Mouse (Mus musculus) CH12.LX (cell line): ENCODE results near the gene Lamtor2.

Source experiments
- CTCF ChIP-seq, 2 experiments: IDR thresholded peaks in 1 of 2; conservative IDR thresholded peaks in 1 of 2; 2 replicates each; pipeline ENCODE4 v1.5.1; 2011 to 2012; ENCODE audit warnings: low read depth in 2 of 2, low read length in 2 of 2, improper control_type of control experiment in 1 of 2, inconsistent platforms in 1 of 2, mild to moderate bottlenecking in 1 of 2, moderate library complexity in 1 of 2
- KAT2A ChIP-seq: IDR thresholded peaks from 2 replicates; pipeline ENCODE4 v1.6.1; 2012; ENCODE audit warnings: low read length, improper control_type of control experiment, inconsistent platforms; ENCODE audit not compliant: insufficient replicate concordance
- MEF2A ChIP-seq: IDR thresholded peaks from 2 replicates; pipeline ENCODE4 v1.6.1; 2014; ENCODE audit warnings: low read depth, mild to moderate bottlenecking, inconsistent platforms, low read length, improper control_type of control experiment, borderline replicate concordance
- POLR2A ChIP-seq: IDR thresholded peaks from 2 replicates; pipeline ENCODE4 v1.6.1; 2011; ENCODE audit warnings: low read depth, mild to moderate bottlenecking, improper control_type of control experiment, low read length
- RCOR1 ChIP-seq: conservative IDR thresholded peaks from 2 replicates; pipeline ENCODE4 v1.6.1; 2012; ENCODE audit warnings: low read depth, mild to moderate bottlenecking, inconsistent platforms, low read length, improper control_type of control experiment
- TBP ChIP-seq: conservative IDR thresholded peaks from 2 replicates; pipeline ENCODE4 v1.6.1; 2011; ENCODE audit warnings: low read depth, low read length, improper control_type of control experiment
- TCF12 ChIP-seq: IDR thresholded peaks from 2 replicates; pipeline ENCODE4 v1.6.1; 2014; ENCODE audit warnings: low read depth, mild to moderate bottlenecking, inconsistent platforms, low read length, improper control_type of control experiment
- ZC3H11A ChIP-seq: IDR thresholded peaks from 2 replicates; pipeline ENCODE4 v1.6.1; 2012; ENCODE audit warnings: low read depth, mild to moderate bottlenecking, inconsistent platforms, low read length, improper control_type of control experiment

DNA sequence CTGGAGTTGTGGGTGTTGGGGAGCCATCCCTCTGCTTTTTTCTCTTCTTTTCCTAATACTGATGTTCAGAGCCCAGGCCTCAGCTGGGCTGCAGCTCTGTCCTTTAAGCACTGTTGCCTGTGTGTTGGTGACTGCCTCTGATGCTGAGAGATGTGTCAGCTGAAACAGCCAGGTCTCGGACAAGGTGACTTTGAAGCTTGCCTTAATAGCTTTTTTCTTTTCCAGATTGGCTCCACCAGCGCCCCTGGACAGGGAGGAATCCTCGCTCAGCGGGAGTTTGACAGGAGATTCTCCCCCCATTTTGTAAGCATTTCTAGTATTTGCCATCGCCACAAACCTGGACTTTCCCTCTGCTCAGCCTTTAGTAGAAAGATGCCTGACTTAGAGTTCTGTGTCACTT is 33.8 kb upstream of the Lamtor2 start:
- TF ChIP-seq CTCF (conservative IDR thresholded peaks at IDR 0.05 in 1 of 2, IDR thresholded peaks at IDR 0.05 in 1 of 2; ENCODE audit: low read depth in 2 of 2, low read length in 2 of 2), result no peak
- TF ChIP-seq MEF2A, result no peak
- TF ChIP-seq ZC3H11A, result no peak
- no peak for TF ChIP-seq TBP
- TF ChIP-seq KAT2A, result no peak
- TF ChIP-seq TCF12, result no peak
- no peak for TF ChIP-seq POLR2A
- no peak for TF ChIP-seq RCOR1
